Mouse (Mus musculus) CD4-positive, CD25-positive, alpha-beta regulatory T cell, adult 2 months (primary cell): ENCODE data around the gene Phldb1.

ENCODE experiments used
- DNase-seq: peaks from one replicate; pipeline ENCODE4 v3.0.0-alpha.2; 2012; ENCODE audit warnings: low read depth, low spot score

Gene Phldb1

DNA sequence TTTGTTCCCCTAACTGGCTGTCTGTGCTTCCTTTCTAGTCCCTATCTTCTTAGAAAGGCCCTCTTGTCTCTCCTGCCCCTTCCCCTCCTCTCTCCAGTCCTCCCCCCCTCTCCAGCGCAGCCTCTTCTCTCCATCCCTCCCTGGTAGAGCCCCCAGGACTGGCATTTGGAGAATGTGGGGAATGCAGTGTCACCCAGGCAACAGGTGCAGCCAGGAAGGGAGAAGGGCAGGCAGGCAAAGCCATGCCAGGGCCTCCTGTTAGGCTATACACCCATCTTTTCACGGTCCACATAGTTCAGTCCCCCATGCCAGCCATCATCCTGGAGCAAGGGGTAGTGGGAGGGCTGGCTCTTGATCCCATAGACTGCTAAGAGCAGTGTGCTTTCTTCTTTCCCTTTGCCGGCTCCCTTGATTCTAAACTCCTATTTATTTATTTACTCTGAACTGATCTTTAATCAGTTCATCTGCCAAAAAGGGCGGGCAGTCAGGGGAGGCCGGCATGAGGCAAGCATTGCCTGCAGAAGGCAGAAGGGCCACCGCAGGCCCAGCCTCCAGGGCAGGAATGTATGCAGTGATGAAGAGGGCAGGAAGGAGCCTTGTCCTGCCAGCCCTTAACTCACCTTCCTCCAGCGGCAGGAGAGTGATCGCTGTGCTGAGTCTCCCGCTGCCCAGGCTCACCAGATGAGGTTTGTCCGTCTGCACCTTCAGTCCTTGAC is 8.4 kb downstream of the Phldb1 start:
- DNase-seq = no peak

DNA sequence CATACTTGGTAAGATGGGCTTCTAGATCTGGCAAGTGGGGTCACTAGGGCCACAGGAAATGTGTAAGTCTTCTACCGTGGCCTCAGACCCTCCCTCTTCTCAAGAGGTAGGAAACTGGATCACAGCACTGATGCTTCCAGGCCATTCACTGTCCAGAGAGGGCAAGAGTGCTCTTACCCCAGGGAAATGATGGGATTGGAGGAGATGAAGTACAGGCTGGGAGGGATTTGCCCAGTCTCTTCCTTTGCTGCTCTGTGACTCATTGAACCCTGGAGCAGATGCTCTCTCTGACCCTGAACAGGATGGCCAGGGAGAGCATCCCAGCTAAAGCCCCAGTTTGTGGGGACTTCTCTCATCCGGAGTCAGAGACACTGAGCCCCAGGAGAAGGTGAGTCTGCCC is 10.3 kb downstream of the Phldb1 start:
- no peak for DNase-seq

DNA sequence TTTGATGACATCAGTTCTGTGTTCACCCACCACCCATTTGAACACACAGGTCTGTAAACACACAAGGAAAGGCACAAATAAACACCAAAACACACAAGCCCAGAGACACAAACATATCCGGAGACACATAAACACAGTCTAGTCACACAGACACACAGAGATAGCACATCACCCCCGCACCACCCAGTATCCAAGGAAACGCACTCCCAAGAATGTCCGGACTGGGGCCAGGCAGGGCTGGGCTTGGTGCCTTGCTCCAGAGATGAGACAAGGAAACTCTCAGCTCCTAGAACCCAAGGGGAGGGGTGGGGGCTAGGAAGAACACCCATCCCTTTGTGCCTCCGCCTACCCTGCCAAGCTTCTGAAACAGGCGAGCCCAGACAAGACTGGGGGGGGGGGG is 10.8 kb downstream of the Phldb1 start:
- DNase-seq = no peak

DNA sequence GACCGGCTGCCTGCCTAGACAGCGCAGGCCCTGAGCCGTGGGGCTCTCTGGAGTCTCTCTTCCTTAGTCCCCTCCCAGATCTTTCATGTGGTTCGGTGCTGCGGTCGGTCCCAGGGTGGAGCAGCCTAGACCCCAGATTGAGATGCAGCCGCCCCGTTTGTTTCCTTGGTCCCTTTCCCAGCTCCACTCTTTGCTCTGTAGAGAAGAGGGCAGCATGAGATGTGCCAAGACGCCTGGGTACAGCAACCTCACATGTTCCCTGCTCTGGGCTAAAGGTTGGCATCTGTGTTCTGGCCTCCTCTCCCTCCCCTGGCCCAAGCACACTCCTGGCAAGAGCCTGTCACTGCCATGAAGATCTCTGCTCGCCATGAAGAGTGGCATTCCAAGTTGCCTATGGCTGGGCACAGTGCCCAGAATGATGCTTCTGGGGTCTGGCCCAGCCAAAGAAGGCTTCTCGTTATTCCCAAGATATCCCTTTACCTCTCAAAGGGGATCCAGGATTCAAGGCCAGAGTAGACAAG is 11.4 kb downstream of the Phldb1 start:
- peak; percentile 42 for DNase-seq

DNA sequence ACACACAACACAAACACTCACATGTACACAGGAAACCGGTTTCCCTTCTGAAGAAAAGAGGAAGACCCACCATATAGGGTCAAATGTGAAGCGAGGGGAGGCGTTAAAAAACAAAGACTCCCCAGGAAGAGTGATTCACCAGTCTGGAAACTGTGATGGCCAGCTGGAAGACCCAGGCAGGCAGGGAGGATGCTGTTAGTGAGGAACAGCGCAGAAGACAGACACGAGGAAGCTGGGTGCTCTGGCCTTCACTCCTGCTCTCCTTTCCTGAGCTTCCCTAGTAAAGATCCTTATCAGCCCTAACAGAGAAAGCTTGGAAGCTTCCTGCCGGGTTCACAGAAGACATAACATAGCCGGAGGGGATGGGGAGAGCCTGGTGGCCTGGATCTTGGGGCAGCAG is 12.0 kb downstream of the Phldb1 start:
- DNase-seq = no peak

DNA sequence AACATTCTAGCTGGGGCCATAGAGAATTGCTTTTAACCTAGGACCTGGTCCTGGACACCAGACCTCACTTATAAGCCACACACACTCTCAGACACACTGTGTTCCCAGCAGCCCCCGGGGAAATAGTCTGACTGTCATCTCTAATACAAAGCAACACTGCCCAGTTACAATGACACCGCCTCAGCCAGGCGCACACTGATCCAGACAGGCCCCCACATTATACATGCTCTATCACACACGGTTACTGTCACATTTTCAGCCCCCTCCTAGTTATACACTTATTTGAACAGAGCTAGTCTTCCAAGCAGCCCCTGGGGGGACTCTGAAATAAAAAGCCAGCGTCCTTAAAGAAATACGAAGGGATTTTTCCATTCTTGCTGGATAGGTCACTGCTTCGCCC is 12.4 kb downstream of the Phldb1 start:
- DNase-seq = no peak

DNA sequence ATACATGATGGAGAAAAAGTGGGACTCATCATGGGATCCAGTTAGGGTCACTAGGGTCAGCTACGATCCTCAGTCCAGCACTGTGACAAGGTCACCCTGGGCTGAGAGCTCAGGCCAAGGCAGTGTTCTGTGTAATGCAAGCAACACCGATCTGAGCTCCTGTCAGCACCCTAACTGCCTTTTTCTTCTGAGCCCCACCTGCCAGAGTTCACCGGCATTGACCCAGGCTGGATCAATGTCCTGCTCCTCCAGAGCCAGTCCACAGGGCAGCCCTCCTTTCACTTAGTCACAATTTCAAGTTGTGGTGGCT is 13.2 kb downstream of the Phldb1 start:
- no peak for DNase-seq

DNA sequence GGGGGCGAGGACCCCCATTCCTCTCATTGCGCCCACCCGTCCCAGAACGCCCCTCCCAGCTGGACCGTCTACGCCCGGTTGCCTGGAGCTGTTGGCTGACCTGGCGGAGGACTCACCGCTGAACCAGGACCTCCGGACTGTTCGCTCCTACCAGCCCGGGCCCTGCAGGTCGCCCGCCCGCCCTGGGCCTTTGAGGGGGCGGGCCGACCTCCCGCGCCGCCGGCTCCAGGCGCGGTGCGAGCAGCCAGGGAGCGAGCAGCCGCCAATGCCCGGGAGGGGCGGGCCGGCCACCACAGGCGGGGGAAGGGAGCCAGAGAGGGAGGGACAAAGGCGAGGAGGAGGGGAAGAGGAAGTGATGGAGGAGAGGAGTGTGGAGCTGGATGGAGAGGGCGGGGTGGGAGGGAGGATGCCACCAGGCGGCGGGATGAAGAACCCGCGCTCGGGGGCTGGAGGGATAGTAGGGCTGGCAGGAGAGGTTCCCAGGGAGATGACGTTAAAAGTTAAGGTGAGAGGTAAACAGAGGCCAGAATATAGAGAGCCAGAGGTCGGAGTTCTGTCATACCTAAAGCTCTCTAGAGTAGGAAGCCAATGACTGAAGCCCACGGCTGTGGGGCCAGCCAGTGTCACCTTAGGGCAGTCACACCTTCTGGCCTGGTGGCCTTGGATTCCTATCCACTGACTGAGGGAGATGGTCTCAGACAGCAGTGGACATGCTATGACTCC is 13.7 kb downstream of the Phldb1 start:
- peak; percentile 71 for DNase-seq

DNA sequence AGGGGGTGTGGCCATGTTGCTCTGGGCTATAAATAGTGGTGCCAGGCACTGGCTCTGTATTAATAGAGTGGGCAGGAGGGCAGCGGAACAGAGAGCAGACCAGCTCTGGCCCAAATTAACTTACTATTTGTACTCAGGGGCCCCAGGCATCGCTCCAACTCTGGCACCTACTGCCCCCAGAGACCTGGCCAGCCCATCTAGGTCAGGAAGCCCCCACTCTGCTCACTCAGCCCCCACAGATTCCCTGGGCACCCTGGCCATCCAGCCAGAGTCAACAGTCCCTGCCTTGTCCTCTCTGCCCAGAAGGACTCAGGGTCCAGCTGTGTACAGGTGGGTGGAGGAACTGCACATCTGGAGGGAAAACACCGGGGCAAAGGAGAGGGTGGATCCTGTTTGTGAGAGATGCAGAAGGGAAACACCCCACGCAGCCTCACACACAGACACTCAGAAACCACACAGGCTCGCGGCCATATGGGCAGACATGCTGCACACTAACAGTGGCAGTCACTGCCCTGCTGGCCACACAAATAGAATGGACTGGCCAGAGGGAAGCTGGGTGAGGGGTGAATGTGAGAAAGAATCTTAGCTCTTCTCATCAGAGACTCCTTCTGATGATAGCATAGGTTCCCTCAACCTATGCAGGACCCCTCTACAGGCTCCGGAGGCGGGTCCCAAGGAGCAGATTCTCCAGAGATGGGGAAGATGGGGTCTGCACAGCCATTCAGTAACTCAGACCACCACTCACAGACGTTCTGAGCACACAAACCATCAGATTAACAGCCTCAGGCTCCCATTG is 14.4 kb downstream of the Phldb1 start:
- peak; percentile 49 for DNase-seq

DNA sequence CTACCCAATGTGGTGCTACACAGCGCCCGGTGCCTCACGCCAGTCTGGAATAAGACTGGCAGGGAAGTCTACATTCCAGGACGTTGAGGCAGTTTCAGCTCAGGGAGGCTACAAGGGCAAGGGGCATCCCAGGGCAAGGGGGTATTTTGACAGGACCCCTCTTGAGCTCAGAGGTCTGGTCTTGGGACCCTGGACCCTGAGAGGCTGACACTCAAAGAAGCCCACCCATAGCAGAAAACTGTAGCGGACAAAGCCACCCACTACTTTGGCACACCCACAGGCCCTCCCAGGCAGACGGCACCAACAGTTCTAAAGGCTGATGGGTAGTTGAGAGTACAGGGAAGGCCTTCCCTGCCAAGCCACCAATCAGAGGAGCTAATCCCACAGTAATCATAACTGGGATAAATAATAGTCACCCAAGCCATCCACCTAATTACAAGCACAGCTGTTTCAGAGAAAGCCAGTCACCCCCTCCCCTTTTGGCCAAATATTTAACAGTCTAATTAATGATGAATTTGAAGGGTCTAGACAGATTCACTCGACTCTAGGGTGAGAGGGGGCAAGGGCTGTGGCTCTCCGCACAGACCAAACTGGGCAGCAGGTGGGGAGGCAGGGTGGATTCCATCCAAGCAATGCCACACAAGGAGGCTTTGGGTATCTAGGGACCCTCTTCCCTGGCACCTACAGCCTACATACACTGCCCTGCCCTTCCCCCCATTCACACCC is 15.2 kb downstream of the Phldb1 start:
- no peak for DNase-seq

DNA sequence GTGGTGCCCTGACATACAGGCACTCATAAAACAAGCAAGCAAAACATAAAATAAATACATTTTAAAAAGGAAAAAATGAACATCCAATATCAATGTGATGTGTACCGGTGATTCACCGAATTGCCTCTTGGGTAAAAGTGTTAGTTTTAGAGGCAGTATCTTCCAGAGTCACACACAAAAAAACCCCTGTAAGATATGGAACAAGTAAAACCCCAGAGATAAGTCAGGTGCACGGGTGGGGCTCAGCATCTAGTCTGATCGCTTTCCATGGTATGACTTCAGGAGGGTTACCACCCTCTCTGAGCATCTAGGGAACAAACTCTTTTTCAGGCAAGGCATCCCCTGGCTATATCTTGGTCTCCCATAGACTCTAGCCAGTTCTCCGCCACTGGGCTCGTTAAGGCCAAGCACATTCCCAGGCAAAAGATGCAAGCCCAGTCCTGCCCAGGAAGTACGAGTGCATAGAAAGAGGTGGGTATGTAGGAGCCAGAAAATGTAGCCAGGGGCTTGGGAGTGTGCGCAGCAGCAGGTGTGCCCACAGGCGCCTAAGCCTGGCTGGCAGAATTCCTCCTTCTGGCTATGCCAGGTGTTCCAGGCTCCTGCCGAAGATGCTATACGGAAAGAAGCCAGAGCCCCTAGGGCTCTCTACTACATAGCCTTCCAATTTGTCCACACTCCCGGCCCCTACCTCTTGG is 15.9 kb downstream of the Phldb1 start:
- DNase-seq = no peak

DNA sequence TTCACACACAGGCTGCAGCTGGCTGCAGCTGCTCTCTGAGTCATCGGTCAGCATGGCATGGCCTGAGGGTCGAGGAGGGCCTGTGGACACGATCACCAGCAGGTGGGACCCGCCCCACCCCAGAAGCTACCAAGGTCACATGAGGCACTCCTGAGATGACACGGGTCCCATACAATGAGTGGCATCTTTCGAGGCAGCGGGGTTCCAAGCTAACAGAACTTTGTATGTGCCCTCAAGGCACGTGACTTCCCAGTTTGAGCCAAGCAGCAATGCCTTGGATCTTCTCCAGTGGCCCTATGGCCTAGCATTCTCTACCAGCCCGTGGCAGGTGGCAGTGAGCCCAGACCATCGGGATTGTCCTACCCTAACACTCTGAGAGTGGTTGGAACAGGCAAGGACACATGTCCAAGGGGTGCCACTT is 17.2 kb downstream of the Phldb1 start:
- DNase-seq = no peak

DNA sequence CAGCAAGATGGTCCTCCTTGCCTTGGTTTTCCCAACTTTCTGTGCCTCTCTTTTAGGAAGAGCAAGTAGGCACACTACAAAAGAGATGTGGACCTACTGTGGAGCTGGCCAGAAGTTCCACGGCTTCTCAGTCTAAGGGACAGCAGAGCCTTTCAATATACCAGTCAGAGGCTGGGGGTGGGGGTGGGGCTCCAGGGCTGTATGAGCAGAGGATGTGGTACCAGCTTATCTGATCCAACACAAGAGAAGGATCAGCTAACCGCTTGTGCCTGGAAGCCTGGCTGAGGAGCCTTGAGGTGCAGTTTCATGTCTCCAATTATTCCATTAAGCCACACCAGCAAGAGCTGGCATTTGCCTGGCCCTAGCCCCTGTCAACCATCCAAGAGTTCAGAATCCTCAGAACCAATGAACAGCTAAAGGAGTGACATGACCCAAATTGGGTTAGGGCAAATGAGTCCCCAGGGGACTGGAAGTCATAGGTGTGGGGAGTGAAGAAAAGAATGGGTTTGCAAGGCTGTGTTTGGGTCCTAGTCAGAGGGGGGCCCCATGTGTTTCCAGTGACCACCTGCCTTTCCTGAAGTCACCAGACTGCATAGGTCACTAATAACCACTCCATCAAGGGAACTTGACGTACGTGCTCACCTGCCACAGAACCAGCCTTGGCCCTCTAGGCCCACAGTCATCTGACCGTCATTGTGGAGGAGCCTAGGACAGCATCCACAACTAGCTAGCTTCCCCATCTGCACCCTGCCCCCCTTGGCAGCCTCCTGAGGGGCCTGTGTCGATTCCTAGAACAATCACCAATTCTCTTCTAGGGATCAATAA is 17.8 kb downstream of the Phldb1 start:
- DNase-seq = peak; percentile 75

DNA sequence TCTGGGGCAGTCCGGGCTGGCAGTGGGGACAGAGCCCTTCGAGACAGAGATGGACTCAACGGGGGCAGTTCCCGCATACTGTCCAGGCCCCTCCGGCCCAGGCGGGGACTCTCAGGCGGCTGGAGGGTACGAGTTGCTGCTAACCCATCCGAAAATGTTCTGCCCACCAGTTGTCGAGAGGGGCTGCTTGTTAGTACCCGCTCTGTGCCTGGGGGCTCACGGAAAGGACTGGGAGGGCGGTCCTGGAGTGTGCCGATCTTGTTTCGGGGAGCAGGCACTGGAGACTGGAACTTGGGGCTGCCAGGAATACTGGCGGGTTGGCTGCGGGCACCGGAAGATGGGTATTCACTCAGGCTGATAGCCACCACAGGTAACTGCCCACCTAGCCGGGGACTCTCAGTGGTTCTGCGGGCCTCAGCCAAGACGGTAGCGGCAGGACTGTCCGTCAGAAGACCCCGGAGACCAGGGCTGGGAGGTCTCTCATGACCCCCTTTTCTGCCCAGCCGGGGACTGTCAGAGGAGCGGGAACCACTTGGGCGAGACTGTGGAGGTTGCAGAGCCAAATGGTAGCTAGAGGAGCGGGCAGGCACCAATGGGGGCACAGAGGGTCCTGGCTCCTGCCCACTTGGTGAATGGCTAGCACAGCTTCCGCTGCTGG is 19.2 kb downstream of the Phldb1 start:
- DNase-seq = no peak

DNA sequence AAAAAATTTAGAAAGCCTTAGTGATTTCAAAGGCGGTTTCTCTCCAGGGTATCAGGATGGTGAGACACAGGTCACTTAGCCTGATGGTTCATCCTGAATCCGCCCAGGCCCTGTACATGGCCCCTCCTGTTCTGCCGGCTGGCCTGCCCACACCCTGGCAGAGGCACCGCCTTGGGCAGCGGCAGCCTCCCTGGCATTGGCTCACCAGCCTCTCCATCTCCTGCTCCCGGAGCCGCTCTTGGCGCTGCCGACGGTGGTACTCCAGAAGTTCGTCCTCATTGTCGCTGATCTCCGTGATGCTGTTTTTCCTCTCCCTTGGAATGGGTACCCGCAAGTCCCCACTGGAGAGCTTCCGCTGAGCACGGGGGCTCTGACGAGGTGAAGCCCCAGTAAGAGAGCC is 19.9 kb downstream of the Phldb1 start:
- DNase-seq = no peak

DNA sequence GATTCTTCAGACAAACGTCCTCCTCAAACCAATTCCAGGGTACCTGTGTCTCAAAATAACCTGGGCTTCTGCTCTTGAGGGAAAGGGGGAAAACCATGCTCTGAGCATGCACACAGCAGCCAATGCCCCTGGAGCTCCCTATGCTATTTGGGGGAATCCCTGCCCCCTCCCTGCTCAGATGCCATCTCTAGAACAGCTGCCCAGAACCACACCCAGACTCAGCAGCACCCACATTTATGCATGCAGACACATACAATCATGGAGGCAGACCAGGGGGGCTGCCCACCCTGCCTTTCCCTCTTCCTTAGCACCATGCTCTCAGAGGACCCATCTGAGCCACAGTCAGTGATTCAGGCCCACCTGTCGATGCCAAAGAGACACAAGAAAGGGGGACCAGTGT is 21.4 kb downstream of the Phldb1 start:
- DNase-seq = no peak

DNA sequence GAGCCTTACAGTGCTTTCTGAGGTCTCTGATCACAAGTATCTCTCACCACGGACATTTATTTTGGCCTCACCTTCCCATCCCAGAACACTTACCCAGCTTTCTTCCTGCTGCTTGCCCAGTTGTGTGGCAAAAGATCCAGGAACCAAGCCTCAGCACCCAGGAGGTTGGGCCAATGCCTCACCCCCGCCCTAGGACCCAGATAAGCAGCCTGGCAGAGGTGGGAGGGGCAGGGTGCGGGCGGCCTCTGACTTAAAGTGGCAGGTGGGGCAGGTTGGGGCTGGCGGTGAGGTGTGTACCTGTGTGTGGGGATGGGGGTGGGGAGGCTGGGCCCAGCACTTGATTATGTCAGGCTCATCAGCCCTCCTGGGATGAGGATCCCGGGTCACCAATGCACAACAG is 21.9 kb downstream of the Phldb1 start:
- no peak for DNase-seq

DNA sequence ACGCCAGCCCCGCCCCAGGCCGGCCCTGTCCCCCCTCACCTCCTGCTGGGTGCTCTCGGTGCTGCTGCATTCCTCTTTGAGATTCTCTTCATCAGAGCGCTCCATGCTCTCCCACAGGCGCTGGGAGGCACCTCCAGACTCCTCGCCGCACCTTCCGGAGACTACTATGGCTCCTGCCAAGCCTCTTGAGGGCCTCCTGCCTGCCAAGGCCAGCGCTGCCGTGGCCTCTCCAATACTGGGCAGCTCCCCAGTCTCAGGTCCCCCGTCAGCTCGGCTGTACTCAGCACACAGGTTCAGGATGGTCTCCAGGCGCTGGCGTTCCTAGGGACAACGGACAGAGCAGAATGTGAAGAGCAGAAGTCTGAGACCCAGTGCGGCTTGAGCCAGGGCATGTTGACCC is 23.4 kb downstream of the Phldb1 start:
- DNase-seq = no peak

DNA sequence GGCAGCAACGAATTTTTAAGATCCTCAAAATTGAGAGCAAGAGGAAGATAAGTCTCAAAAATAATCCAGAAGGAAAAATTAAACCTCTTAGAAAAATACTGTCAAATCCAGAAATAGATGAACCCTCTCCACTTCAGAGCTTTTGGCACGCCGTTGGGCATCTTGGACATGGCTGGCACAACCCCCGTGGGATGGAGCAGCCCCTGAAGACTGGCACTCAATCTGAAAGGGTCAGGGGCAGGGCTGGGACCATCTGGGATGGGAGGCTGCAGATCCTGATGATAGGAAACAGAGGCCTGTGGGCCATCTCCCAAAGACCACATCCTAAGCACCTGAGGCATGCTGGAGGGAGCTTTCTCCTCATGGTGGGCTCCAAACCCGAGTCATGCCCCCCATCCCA is 24.8 kb downstream of the Phldb1 start:
- no peak for DNase-seq

DNA sequence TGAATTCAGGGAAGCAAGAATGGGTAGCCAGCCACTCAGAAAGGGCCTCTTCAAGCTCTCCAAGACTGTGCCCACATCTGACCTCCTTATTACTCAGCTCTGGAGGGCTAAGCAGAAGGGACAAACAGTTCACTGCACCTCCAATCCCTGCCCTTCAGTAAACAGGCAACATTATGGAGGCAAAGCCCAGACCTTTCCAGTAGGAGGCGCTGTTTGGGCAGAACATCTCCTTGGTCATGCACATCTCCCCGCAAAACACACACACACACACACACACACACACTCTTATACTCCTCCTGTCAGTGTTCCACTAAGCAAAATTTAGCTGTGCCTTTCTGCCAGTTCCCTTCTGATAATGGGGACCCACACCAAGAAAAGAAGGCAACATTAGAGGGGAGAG is 25.4 kb downstream of the Phldb1 start:
- peak; percentile 77 for DNase-seq
